Mouse (Mus musculus) kidney, embryonic 15.5 days (tissue): ENCODE measurements at regions not wholly inside any gene's neighbourhood (a gene's known extent, or its start where the extent isn't known, plus 50 kb on each side); places are given as distances from the start of the nearest gene placed in this dataset.
A peak's percentile ranks its signal among the peaks of the same experiment; 100 is the strongest.

Experiments
- ATAC-seq: fragments of 200-750 bp; cut with Nextera tagmentation; replicated peaks from 2 replicates; pipeline ENCODE4 v1.8.0; 2017; ENCODE audit warnings: moderate TSS enrichment; ENCODE audit not compliant: low FRiP score
- H3K27ac ChIP-seq: fragments of 300-500 bp; sonication (generic); 2 replicates; pipeline ENCODE4 v1.5.1; 2015; ENCODE audit warnings: mild to moderate bottlenecking, inconsistent platforms
- H3K27me3 ChIP-seq: fragments of 300-500 bp; sonication (generic); 2 replicates; pipeline ENCODE4 v1.6.1; 2015; ENCODE audit warnings: inconsistent platforms
- H3K36me3 ChIP-seq: fragments of 300-500 bp; sonication (generic); 2 replicates; pipeline ENCODE4 v1.6.1; 2015; ENCODE audit warnings: inconsistent platforms
- H3K4me1 ChIP-seq: fragments of 300-500 bp; sonication (generic); 2 replicates; pipeline ENCODE4 v1.6.1; 2015; ENCODE audit warnings: inconsistent platforms
- H3K4me2 ChIP-seq: fragments of 300-500 bp; sonication (generic); 2 replicates; pipeline ENCODE4 v1.6.1; 2015; ENCODE audit warnings: moderate library complexity, mild to moderate bottlenecking, inconsistent platforms
- H3K4me3 ChIP-seq: fragments of 300-500 bp; sonication (generic); replicated peaks from 2 replicates; pipeline ENCODE4 v1.5.1; 2015; ENCODE audit warnings: mild to moderate bottlenecking, inconsistent platforms
- H3K9ac ChIP-seq: fragments of 300-500 bp; sonication (generic); 2 replicates; pipeline ENCODE4 v1.6.1; 2015; ENCODE audit warnings: mild to moderate bottlenecking, inconsistent platforms
- H3K9me3 ChIP-seq: fragments of 300-500 bp; sonication (generic); replicated peaks from 2 replicates; pipeline ENCODE4 v1.6.1; 2016; ENCODE audit warnings: inconsistent platforms
- WGBS: fragments of 180-500 bp; shearing (Covaris S2); methylation state at CpG from one replicate; pipeline ENCODE4 v1.1.7; 2015; ENCODE audit warnings: mixed read lengths; 5-methylcytosine and 5-hydroxymethylcytosine counted together

DNA sequence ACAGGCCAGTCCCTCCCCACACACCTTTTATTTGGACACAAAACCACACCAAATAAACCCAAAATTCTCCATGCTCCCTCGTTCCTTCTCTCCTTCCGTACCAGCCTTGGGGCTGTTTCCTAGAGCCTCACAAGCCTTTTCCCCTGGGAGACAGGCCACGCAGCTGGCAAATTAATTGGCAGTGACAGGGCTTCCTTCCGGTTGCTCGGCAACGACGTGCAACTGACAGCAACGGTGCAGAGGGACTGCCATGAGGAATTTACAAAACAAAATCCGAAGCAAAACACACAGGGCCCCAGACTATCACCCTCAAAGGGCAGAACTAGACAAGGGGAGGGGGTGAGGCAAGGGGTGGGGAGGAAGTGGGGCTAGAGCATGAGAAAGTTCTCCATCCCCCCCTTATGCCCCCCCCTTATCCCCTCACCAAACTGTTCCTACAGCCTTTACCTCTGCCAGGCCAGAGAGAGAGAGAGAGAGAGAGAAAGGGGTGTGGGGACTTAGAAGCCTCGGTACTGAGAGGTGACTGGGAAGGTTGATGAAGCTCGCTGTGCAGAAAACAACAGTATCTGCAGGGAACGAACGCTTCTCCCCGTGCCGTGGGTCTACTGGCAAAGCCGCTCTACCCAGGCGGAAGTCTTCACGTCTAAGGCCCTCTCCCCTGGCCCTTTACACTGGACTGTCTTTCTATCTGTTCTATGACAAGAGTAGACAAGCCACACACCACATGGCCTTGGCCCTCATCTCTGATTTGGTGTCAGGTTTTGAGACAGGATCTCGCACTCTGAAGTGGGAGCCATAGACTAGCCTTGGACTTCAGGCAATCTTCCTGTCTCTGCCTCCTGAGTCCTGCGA is 264.4 kb downstream of the Sox9 start:
- peak overlapping the region; percentile 16; the same call in 1 of the 2 replicates for H3K4me2 ChIP-seq
- no peaks in the 10 kb centered on the region for H3K9me3 ChIP-seq
- H3K4me3 ChIP-seq: no peak overlapping the region
- no peaks in the 10 kb centered on the region; the same call in 1 of the 2 replicates for H3K27me3 ChIP-seq
- H3K9ac ChIP-seq: no peak overlapping the region
- peaks cover 52% of the 10 kb centered on the region for H3K4me1 ChIP-seq
- WGBS: 42% methylated on average over 20 of the region's 20 CpGs
- no peaks in the 10 kb centered on the region for H3K36me3 ChIP-seq
- H3K27ac ChIP-seq: no peak overlapping the region
- no peak for ATAC-seq

DNA sequence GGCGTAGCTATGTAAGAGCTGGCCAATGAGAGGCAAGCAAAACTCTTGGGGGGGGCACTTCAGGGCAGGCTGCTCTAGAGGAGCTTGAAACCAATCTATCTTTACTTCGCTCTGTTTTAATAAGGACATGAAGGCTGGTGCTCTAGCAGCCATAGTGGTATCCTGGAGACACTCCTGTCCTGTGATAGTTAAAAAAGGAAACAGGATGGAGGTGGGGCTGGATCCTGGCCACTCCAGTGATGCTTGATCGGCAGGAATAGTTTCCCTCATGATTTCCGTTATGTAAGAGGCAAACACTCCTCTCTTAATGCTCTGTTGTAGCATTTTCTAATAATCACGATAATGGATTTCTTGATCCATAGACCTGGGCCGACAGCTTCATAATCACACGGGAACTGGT is 266.1 kb downstream of the Sox9 start:
- Histone ChIP-seq H3K36me3 (no peaks in the 10 kb centered on the region), H3K27ac (no peak overlapping the region), H3K9me3 (no peaks in the 10 kb centered on the region), H3K4me2 (no peak overlapping the region), H3K4me3 (no peak overlapping the region), H3K27me3 (no peaks in the 10 kb centered on the region; the same call in 1 of the 2 replicates), H3K4me1 (peaks cover 52% of the 10 kb centered on the region), H3K9ac (no peak overlapping the region)
- ATAC-seq: no peak
- WGBS: 81% methylated on average over 7 of the region's 7 CpGs

DNA sequence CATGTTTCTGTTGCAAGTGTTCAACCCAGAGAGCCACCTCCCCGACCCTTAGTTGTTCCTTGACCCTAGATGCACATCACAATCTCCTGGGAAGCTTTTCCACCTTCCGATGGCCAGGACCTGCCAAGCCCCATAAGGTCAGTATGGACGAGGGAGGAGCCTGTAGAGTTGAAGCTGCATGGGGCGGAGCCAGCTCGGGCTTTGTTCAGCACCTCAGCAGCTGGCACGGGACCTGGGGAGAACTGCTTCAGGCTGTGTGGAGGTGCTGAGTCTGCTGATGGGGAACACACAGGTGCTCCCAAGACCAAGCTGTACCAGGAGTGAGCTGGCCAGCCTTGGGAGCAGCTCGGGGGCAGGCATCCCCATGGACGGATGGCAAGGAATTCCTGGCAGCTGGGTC is 267.6 kb downstream of the Sox9 start:
- 58% methylated on average over 8 of the region's 8 CpGs for WGBS
- Histone ChIP-seq H3K4me2 (no peak overlapping the region), H3K4me3 (no peak overlapping the region), H3K9ac (no peak overlapping the region), H3K27ac (no peak overlapping the region), H3K9me3 (no peaks in the 10 kb centered on the region), H3K4me1 (peaks cover 41% of the 10 kb centered on the region), H3K27me3 (no peaks in the 10 kb centered on the region; the same call in 1 of the 2 replicates), H3K36me3 (no peaks in the 10 kb centered on the region)
- 0 out of 2 replicates have a peak, but pooled peaks have one; percentile 17 for ATAC-seq

DNA sequence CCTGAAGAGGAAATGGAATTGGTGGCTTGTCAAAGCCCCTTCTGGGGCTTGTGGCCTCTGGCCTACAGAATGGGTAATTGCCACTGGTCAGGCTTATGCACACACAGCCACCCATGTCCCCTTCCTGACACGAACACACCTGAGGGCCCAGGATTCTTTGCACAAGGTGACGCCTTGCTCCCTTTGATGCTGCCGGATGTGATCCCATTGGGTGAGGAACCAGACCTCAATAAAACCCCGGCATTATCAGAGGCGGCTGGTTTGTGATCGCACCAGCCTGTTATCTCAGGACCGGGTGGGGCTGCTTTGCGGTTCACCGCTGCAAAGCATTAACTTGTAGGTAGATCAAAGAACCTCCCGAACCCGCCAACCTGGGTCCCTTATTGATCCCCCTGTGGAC is 270.5 kb downstream of the Sox9 start:
- WGBS: 85% methylated on average over 11 of the region's 11 CpGs
- Histone ChIP-seq H3K36me3 (no peaks in the 10 kb centered on the region), H3K27me3 (no peaks in the 10 kb centered on the region), H3K9ac (no peak overlapping the region), H3K4me2 (no peak overlapping the region), H3K4me3 (no peak overlapping the region), H3K4me1 (peaks cover 36% of the 10 kb centered on the region), H3K9me3 (no peaks in the 10 kb centered on the region), H3K27ac (no peak overlapping the region)
- ATAC-seq: no peak

DNA sequence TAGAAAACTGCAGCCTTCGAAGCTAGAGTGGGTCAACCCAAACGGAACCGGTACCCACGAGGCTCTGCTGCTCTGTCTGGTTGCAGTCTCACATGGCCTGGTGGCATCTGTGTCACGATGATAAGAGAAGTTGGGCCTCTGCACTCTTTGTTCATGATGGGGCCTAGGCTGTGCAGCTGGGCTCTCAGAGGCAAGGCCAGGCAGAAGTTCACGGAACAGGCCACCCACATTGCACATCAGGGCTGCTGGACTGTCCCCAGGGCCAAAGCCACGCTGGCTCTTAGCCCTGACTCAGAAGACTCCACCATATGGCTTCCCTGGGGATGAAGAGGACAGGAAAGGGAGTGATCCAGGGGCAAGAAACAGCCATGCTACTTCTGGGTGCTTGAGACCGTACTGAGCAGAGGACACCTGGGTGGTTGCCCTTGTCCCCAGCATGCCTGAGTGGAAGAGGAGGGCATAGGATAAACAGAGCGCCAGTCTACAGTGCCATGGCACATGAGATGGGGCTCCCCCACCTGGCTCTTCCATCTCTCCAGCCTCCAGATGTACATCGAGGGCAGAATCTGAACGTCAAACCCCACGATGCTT is 274.1 kb downstream of the Sox9 start:
- Histone ChIP-seq H3K4me3 (no peak overlapping the region), H3K4me1 (peaks cover 44% of the 10 kb centered on the region), H3K27me3 (no peaks in the 10 kb centered on the region), H3K27ac (no peak overlapping the region), H3K9ac (no peak overlapping the region), H3K4me2 (no peak overlapping the region), H3K9me3 (no peaks in the 10 kb centered on the region), H3K36me3 (no peaks in the 10 kb centered on the region)
- 62% methylated on average over 12 of the region's 12 CpGs for WGBS
- no peak for ATAC-seq

DNA sequence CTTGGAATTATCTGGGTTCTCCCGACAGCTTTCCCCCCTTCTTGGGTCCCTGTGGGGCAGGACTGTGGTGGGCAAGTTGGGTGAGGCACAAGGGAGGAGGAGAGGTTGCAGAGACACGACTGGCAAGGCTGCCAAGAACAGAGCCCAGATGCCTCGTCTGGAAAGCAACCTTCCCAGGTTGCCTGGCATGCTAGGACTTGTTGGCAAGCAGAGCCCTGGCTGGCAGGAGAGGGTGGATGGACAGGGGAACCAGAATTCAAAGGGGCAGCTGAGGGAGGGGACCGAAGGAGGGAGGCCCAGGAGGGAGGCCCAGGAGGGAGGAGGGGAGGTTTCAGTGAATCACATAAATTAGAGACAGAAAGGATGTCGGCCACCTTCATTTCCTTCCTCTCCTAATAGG is 274.8 kb downstream of the Sox9 start:
- no peak; the same call in 1 of the 2 replicates for ATAC-seq
- 0 out of 2 replicates have a peak overlapping the region, but pooled peaks have one; percentile 23 for H3K27ac ChIP-seq
- no peaks in the 10 kb centered on the region for H3K27me3 ChIP-seq
- no peaks in the 10 kb centered on the region for H3K9me3 ChIP-seq
- H3K9ac ChIP-seq: 0 out of 2 replicates have a peak overlapping the region, but pooled peaks have one; percentile 24
- H3K4me1 ChIP-seq: peaks cover 51% of the 10 kb centered on the region
- H3K4me3 ChIP-seq: no peak overlapping the region
- WGBS: 10% methylated on average over 5 of the region's 5 CpGs
- H3K4me2 ChIP-seq: no peak overlapping the region
- no peaks in the 10 kb centered on the region for H3K36me3 ChIP-seq

DNA sequence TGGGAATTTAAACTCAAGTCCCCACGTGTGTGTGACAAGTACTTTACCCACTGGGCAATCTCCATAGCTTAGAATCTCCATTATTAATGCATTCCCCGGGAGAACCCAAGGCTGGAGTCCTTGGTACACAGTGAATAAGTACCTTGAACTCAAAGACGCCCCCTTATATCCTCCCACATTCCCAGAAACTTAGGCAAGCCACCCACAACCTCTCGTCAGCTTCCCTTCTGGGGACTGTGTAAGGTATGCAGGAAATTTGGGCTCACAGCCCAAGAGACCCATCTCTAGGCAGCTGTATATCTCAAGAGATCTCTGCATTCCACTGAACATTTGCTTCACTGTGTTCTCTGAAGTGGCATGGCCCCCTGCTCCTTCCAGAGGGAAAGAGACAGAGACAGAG is 288.3 kb downstream of the Sox9 start:
- H3K9me3 ChIP-seq: no peaks in the 10 kb centered on the region
- WGBS: 84% methylated on average over 4 of the region's 4 CpGs
- no peak overlapping the region for H3K27ac ChIP-seq
- no peak overlapping the region for H3K9ac ChIP-seq
- H3K4me1 ChIP-seq: peaks cover 6% of the 10 kb centered on the region
- H3K4me3 ChIP-seq: no peak overlapping the region
- no peak overlapping the region for H3K4me2 ChIP-seq
- ATAC-seq: no peak
- no peaks in the 10 kb centered on the region for H3K36me3 ChIP-seq
- H3K27me3 ChIP-seq: no peaks in the 10 kb centered on the region

DNA sequence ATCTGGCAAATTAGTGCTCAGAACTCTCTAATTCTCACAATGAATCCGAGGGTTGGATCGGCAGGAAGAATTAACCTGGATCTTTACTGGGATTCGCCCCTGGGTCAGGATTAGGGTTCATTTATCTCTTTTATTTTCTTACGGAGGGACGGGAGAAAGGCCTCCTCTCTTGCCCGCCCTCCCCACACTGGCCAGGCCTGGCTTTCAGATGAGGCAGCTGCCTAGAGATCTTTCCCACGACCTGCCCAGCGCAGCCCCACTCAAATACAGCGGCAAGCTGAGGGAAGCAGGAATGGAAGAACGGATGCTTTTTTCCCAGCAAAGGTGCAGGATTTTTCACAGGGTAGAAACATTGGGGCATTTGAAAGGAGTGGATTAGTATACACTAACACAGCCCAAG is 289.9 kb downstream of the Sox9 start:
- no peak overlapping the region for H3K27ac ChIP-seq

DNA sequence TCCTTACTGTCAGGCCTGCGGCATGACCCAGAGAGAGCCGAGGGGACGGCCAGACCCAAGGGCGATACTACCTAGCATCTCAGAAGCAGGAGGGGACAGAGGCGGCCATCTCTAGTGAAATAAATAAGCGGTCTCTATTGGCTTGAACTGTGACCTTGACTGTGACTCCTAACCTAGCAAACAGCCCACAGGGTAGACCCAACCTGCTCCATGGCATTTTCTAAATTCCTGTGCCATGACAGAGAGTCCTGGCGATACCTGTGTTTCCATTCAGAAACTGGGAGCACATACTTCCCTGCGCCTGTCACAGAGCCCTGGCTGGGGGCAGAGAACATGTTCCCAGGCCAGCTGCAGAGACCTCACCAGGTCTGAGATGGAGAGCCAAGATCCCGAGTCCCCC is 292.3 kb downstream of the Sox9 start:
- no peak for ATAC-seq

More for the DNA sequence above, 289.9 kb downstream of the Sox9 start:
- H3K36me3 ChIP-seq: no peaks in the 10 kb centered on the region
- no peak overlapping the region for H3K4me3 ChIP-seq
- H3K4me1 ChIP-seq: no peaks in the 10 kb centered on the region
- no peak overlapping the region for H3K9ac ChIP-seq
- H3K9me3 ChIP-seq: no peaks in the 10 kb centered on the region
- no peaks in the 10 kb centered on the region for H3K27me3 ChIP-seq
- 47% methylated on average over 10 of the region's 10 CpGs for WGBS
- no peak overlapping the region for H3K4me2 ChIP-seq
- no peak for ATAC-seq

DNA sequence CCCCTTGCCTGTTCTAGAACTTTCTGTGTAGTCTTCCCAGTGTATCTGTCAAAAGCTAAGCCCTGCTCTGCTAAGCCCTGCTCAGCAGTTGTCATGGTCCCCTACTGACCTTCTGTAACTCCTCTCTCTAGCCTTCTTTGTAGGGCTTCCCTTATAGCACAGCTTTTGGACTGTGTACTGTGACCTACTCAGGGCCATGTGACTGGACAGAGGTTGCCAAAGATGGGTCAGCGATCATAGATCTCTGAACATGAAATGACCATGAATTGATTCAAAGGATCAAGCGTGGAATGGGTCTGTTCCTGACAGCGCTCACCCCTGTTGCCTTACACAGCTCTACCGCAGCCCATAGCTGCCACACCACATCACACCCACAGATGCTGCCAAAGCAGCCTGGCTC is 294.3 kb downstream of the Sox9 start:
- Histone ChIP-seq H3K36me3 (no peaks in the 10 kb centered on the region), H3K9me3 (no peaks in the 10 kb centered on the region), H3K27ac (no peak overlapping the region), H3K9ac (no peak overlapping the region), H3K27me3 (no peaks in the 10 kb centered on the region), H3K4me2 (no peak overlapping the region), H3K4me3 (no peak overlapping the region), H3K4me1 (no peaks in the 10 kb centered on the region)
- no peak for ATAC-seq
- WGBS: 95% methylated on average over 4 of the region's 4 CpGs

More for the DNA sequence above, 292.3 kb downstream of the Sox9 start:
- Histone ChIP-seq H3K4me3 (no peak overlapping the region), H3K9me3 (no peaks in the 10 kb centered on the region), H3K9ac (no peak overlapping the region), H3K27me3 (no peaks in the 10 kb centered on the region), H3K27ac (no peak overlapping the region), H3K4me2 (no peak overlapping the region), H3K36me3 (no peaks in the 10 kb centered on the region), H3K4me1 (no peaks in the 10 kb centered on the region)
- 87% methylated on average over 9 of the region's 9 CpGs for whole genome bisulfite sequencing

DNA sequence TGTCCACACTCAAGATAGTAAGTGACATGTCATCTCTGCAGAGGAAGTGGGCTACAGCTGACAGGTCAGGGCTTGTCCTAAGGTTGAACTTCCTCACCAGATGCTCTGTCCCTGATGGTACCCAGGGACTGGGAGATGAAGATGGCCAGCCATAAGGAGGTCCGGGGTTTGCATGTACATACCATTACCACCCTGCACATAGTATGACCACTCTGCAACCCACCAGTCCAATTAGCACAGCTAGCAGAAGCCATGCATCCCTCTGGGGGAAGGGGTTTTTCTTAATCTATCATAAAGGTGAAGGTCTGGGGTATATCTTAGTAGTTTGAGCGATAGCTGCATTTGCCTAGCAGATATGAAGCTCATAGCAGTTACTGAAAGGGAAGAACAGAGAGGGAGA is 298.3 kb downstream of the Sox9 start:
- H3K4me2 ChIP-seq: no peak overlapping the region
- H3K4me1 ChIP-seq: peaks cover 8% of the 10 kb centered on the region
- no peak for ATAC-seq
- no peak overlapping the region for H3K4me3 ChIP-seq
- H3K9ac ChIP-seq: no peak overlapping the region
- H3K36me3 ChIP-seq: no peaks in the 10 kb centered on the region
- no peaks in the 10 kb centered on the region for H3K27me3 ChIP-seq
- H3K9me3 ChIP-seq: no peaks in the 10 kb centered on the region
- WGBS: 84% methylated on average over 2 of the region's 2 CpGs
- H3K27ac ChIP-seq: no peak overlapping the region

DNA sequence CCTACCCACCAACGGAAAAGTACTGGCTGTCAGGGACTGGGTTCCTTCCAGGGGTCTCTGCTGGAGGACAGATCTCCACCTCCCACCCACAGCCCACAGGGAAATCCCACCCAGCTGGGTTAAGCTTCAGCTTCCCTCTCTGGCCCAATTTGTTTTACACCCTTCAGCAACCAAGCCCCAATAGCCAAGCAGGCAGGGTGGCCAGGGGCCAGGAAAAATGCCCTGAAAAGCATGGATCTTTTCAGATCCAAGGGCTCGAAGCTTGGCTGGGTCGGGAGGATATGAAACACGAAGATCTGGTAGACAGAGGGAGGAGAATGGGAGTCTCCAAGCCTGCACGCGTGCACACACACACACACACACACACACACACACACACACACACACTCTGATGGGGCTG is 302.4 kb downstream of the Sox9 start:
- H3K36me3 ChIP-seq: no peaks in the 10 kb centered on the region
- H3K9me3 ChIP-seq: no peaks in the 10 kb centered on the region
- H3K4me3 ChIP-seq: no peak overlapping the region
- no peak overlapping the region for H3K9ac ChIP-seq
- H3K4me2 ChIP-seq: no peak overlapping the region
- H3K27ac ChIP-seq: no peak overlapping the region
- H3K4me1 ChIP-seq: peaks cover 16% of the 10 kb centered on the region
- no peak for ATAC-seq
- no peaks in the 10 kb centered on the region for H3K27me3 ChIP-seq
- WGBS: 80% methylated on average over 6 of the region's 6 CpGs
